Mouse (Mus musculus) erythroblast, embryonic 14.5 days (primary cell): ENCODE data around the gene Slain2.

ENCODE experiments used
- GATA1 ChIP-seq: IDR thresholded peaks from 2 replicates; pipeline ENCODE4 v1.6.1; 2012; ENCODE audit warnings: low read length, inconsistent platforms, mixed read lengths
- TAL1 ChIP-seq: IDR thresholded peaks from 3 replicates; pipeline ENCODE4 v1.6.1; 2012; ENCODE audit warnings: low read length, inconsistent platforms, mixed read lengths

DNA sequence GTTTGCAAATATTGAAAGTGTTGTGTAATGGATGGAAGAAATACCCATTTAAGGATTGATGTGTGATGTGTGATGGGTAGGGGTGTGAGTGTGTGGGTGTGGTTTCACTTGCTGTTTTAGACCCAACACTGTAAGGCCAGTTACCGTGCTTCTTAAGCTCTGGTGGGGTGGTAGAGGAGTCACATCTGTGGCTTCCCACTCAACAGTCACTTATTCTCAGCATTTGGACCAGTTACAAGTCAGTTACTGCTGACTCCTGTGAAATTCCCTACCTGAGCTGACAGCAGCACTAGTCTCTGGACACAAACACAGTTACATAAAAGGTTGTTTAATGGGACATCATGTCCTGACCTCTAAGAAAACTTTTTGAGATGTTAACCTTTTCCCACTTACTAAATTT lies 34.0 kb downstream of the Slain2 start:
- no peak for TF ChIP-seq GATA1
- no peak for TF ChIP-seq TAL1
